Mouse (Mus musculus): Measurements from ENCODE around the gene Klra7. TPM values are rescaled to one million over a fixed set of nuclear protein-coding genes. Genes with fewer than 3 reads are reported as not detected.

Klra7 gene
- total RNA-seq (2023), result 1 to 10 TPM in 1 of 2 experiments, not detected in 1; 2.1 TPM

GRCm38 (mm10) chr6:130233222-130233621 is at the start of gene Klra7:
Klra7 (minus strand) TSS chr6:130233322.

DNA sequence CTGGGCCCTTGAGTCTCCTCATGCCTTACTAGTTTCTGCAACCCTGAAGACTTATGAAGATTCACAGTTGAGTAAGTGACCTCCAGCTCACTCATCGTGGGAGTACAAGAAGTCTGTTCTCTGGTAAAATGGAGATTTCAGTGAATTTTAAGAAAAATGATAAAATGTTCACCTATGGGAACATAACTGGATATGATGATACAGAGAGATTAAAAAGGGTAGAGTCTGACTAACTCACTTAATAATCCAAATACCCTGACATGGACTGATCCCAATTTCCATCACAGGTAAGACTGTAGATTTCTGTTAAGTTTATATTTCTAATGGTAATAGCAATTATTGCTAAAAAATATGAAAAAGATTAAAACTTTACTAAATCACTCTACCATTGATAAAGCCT is 48.7 kb upstream of the Klra7 start, which contains the start of gene Klra10:
Klra10 (minus strand) TSS at position 101 of the 400 bp plus-strand sequence.

DNA sequence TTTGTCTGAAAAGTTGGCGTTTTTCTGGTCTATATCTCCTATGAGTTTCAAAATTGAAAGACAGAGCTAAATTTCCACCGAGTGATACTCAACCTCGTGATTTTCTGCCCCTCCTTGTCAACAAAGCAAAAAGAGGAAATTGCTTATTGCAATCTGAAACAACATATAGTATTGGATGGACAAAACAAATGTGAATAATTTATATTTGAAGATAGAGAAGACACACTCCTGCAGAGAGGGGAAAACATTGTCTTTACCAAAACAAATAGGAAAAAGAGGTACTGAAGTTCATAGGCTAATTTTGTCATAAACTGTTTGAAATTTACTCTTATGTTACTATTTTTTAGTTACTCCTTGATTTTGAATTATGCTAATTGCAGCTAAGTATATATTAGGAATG is 40.1 kb downstream of the Klra7 start, which contains the start of gene Klra9:
Klra9 (minus strand) TSS at position 101 of the 400 bp plus-strand sequence.

Other genes with a start within 250 kb of the Klra7 start
- gene Klra6, start 206.4 kb downstream of the Klra7 start, total RNA-seq (2023), result 1 to 10 TPM; 1.6 to 3.2 TPM
- 1 to 10 TPM in 1 of 2 experiments, not detected in 1; 1.0 TPM for gene Klra4, start 166.1 kb downstream of the Klra7 start, total RNA-seq (2023)
- 1 to 10 TPM in 1 of 2 experiments, not detected in 1; 1.3 TPM for gene Klra8, start 103.4 kb downstream of the Klra7 start, total RNA-seq (2023)
- gene Klra9, start 40.2 kb downstream of the Klra7 start, total RNA-seq (2023), result not detected
- gene Klra10, start 48.6 kb upstream of the Klra7 start, total RNA-seq (2023), result 1 to 10 TPM in 1 of 2 experiments, not detected in 1; 1.2 TPM
- gene Klra3, start 104.3 kb upstream of the Klra7 start, total RNA-seq (2023), result under 1 TPM in 1 of 2 experiments, not detected in 1; 0.59 TPM
- gene Klra1, start 153.6 kb upstream of the Klra7 start, total RNA-seq (2023), result not detected